Mouse (Mus musculus): ENCODE data around the gene Snapc3.

GRCm38 (mm10) chr4:83380266-83380665 is 37.3 kb upstream of the Snapc3 start:
- no peak for TF ChIP-seq HCFC1 (IDR thresholded peaks at IDR 0.05; ENCODE audit: borderline replicate concordance, insufficient read depth, low read length)
- no peak for TF ChIP-seq ZNF384 (IDR thresholded peaks at IDR 0.05; ENCODE audit: low read depth, low read length)
- no peak for TF ChIP-seq ZC3H11A (IDR thresholded peaks at IDR 0.05; ENCODE audit: borderline replicate concordance, low read depth, low read length)
- TF ChIP-seq CHD2 (IDR thresholded peaks at IDR 0.05; ENCODE audit: low read depth, low read length), result no peak
